Comparison of ENCODE assay signal across 16 mouse cellular contexts in genomic region chr3:96578561-96579238, GRCm38 (mm10). TPM values are rescaled to one million over a fixed set of nuclear protein-coding genes. Genes with fewer than 3 reads are reported as not detected.
DNase-seq lines count a peak whose midpoint lies in the region; ATAC-seq lines count a peak whose summit lies in the region.
"Had no signal": no experiment of that assay in that cellular context is flagged by ENCODE, and none has a peak within 500 bp of the region (broad histone marks: within the 10 kb centered on the region; RNA-seq: fewer than 3 reads in every experiment).

No protein-coding gene starts in this region.

- no peaks in the 10 kb centered on the region for H3K27me3 ChIP-seq in lung, embryonic 16.5 days (ENCODE audit: control insufficient read depth, insufficient read depth, low read depth, low read length)
- H3K27me3 ChIP-seq in heart, embryonic 11.5 days (ENCODE audit: control insufficient read depth, insufficient read depth, low read length), result no peaks in the 10 kb centered on the region

- H3K4me2 ChIP-seq in lung, embryonic 16.5 days (ENCODE audit: low read depth, low read length), result no peak overlapping the region
- no peak overlapping the region for H3K4me2 ChIP-seq in heart, embryonic 11.5 days
- H3K4me2 ChIP-seq: midbrain, embryonic 13.5 days; neural tube, embryonic 13.5 days had no signal

- intact Hi-C loops in heart, postnatal 25 days (cut with DNase I), result no loop called here

- no peaks in the 10 kb centered on the region for H3K36me3 ChIP-seq in lung, embryonic 16.5 days (ENCODE audit: control insufficient read depth, insufficient read depth, low read length)
- no peaks in the 10 kb centered on the region for H3K36me3 ChIP-seq in heart, embryonic 11.5 days (ENCODE audit: control insufficient read depth, insufficient read depth, low read length)
- H3K36me3 ChIP-seq: hindbrain, embryonic 10.5 days; midbrain, embryonic 13.5 days; neural tube, embryonic 13.5 days had no signal

- no peaks in the 10 kb centered on the region for H3K9me3 ChIP-seq in lung, embryonic 16.5 days (ENCODE audit: control insufficient read depth, low read length)
- H3K9me3 ChIP-seq in heart, embryonic 11.5 days (replicated peaks; ENCODE audit: control insufficient read depth, low read length), result no peaks in the 10 kb centered on the region
- H3K9me3 ChIP-seq: hindbrain, embryonic 10.5 days; midbrain, embryonic 13.5 days; neural tube, embryonic 13.5 days had no signal

- no peak overlapping the region for H3K27ac ChIP-seq in lung, embryonic 16.5 days (ENCODE audit: low read length)
- 0 out of 2 replicates have a peak overlapping the region, but pooled peaks have one; percentile 22 for H3K27ac ChIP-seq in heart, embryonic 11.5 days (ENCODE audit: low read depth, low read length)
- H3K27ac ChIP-seq: liver, embryonic 14.5 days; midbrain, embryonic 13.5 days; neural tube, embryonic 13.5 days had no signal

- 76% methylated on average over 12 of the region's 12 CpGs for WGBS in lung, embryonic 16.5 days
- 77% methylated on average over 12 of the region's 12 CpGs for WGBS in heart, embryonic 11.5 days (ENCODE audit: insufficient replicate concordance)

- peak overlapping the region; percentile 5; the same call in 1 of the 2 replicates for H3K9ac ChIP-seq in lung, embryonic 16.5 days (ENCODE audit: low read length)
- H3K9ac ChIP-seq in heart, embryonic 11.5 days (ENCODE audit: low read depth, low read length), result no peak overlapping the region
- H3K9ac ChIP-seq: liver, embryonic 14.5 days; midbrain, embryonic 13.5 days had no signal

- H3K4me3 ChIP-seq in lung, embryonic 16.5 days (ENCODE audit: low read length), result no peak overlapping the region
- H3K4me3 ChIP-seq in heart, embryonic 11.5 days (ENCODE audit: low read depth, low read length), result no peak overlapping the region
- H3K4me3 ChIP-seq: hindbrain, embryonic 10.5 days; midbrain, embryonic 13.5 days; neural tube, embryonic 13.5 days had no signal

- DNase-seq in heart, adult 11 months, result peak; percentile 94
- DNase-seq in heart, postnatal 25 days (ENCODE audit: low spot score), result no peak
- DNase-seq in lung, postnatal 25 days (ENCODE audit: low spot score), result no peak
- peak; percentile 22 for DNase-seq in naive thymus-derived CD4-positive, alpha-beta T cell, adult 2 months (ENCODE audit: low read depth)
- DNase-seq in natural killer cell, adult 2 months (ENCODE audit: low spot score in 2 of 2), result no peak
- no peak for DNase-seq in left cerebral cortex, adult 8-10 months (ENCODE audit: low spot score in 2 of 2)
- DNase-seq: cerebellum, postnatal 36 days; gastrocnemius, postnatal 10 days; layer of hippocampus, postnatal 36 days; thymus, postnatal 25 days had no signal

- H3K4me1 ChIP-seq in lung, embryonic 16.5 days (replicated peaks; ENCODE audit: control insufficient read depth, insufficient read depth, low read length), result peaks cover 22% of the 10 kb centered on the region
- peaks cover 50% of the 10 kb centered on the region for H3K4me1 ChIP-seq in heart, embryonic 11.5 days (ENCODE audit: control insufficient read depth, insufficient read depth, low read length)

- ATAC-seq in lung, embryonic 16.5 days (ENCODE audit: low read depth), result no peak
- no peak for ATAC-seq in heart, embryonic 11.5 days (replicated peaks; ENCODE audit: insufficient number of reproducible peaks, low FRiP score, low TSS enrichment)
- ATAC-seq: midbrain, embryonic 13.5 days had no signal

RNA-seq across cellular contexts. Expression of gene Gm16253, which starts 1.9 kb away (rescaled TPM):
- 1 to 10 TPM; 1.1 to 2.1 TPM for total RNA-seq in heart, postnatal 25 days (2021)
- polyA plus RNA-seq in lung, embryonic 16.5 days (2015; fragmentation: Nextera tagmentation; extraction: Ambion mirVana), result 1.4 TPM in 2 replicates
- 1.2 and 1.5 TPM in 2 replicates for polyA plus RNA-seq in heart, embryonic 11.5 days (2014; fragmentation: Nextera tagmentation; extraction: Ambion mirVana)
- total RNA-seq in left cerebral cortex, adult 8-10 months (2022), result not detected
- total RNA-seq: layer of hippocampus, postnatal 36 days had no signal
- polyA plus RNA-seq: liver, embryonic 14.5 days had no signal

RNA-seq across cellular contexts. Expression of gene Polr3gl, which starts 15.3 kb away (rescaled TPM):
- total RNA-seq in heart, postnatal 25 days (2021), result 10 to 100 TPM; 25.2 to 25.9 TPM
- 35.9 TPM in 2 replicates for polyA plus RNA-seq in lung, embryonic 16.5 days (2015; fragmentation: Nextera tagmentation; extraction: Ambion mirVana)
- 21.4 and 23.8 TPM in 2 replicates for polyA plus RNA-seq in heart, embryonic 11.5 days (2014; fragmentation: Nextera tagmentation; extraction: Ambion mirVana)
- 10 to 100 TPM; 22.8 to 26.6 (median 24.3) TPM for total RNA-seq in left cerebral cortex, adult 8-10 months (2022)

RNA-seq across cellular contexts. Expression of gene Ankrd34a, which starts 17.7 kb away (rescaled TPM):
- total RNA-seq in heart, postnatal 25 days (2021), result 1 to 10 TPM; 1.9 to 2.4 TPM
- 1.6 and 1.9 TPM in 2 replicates for polyA plus RNA-seq in lung, embryonic 16.5 days (2015; fragmentation: Nextera tagmentation; extraction: Ambion mirVana)
- 9.0 TPM in 2 replicates for polyA plus RNA-seq in heart, embryonic 11.5 days (2014; fragmentation: Nextera tagmentation; extraction: Ambion mirVana)
- 10 to 100 TPM; 60.4 to 65.0 (median 61.0) TPM for total RNA-seq in left cerebral cortex, adult 8-10 months (2022)

RNA-seq across cellular contexts. Expression of gene Txnip, which starts 20.9 kb away (rescaled TPM):
- total RNA-seq in heart, postnatal 25 days (2021), result 100 to 1,000 TPM; 341 to 607 TPM
- 184 and 197 TPM in 2 replicates for polyA plus RNA-seq in lung, embryonic 16.5 days (2015; fragmentation: Nextera tagmentation; extraction: Ambion mirVana)
- 106 and 121 TPM in 2 replicates for polyA plus RNA-seq in heart, embryonic 11.5 days (2014; fragmentation: Nextera tagmentation; extraction: Ambion mirVana)
- total RNA-seq in left cerebral cortex, adult 8-10 months (2022), result 10 to 100 TPM; 21.7 to 37.3 (median 26.8) TPM

RNA-seq across cellular contexts. Expression of gene Lix1l, which starts 22.2 kb away (rescaled TPM):
- total RNA-seq in heart, postnatal 25 days (2021), result 10 to 100 TPM; 25.4 to 27.2 TPM
- 6.7 and 8.2 TPM in 2 replicates for polyA plus RNA-seq in lung, embryonic 16.5 days (2015; fragmentation: Nextera tagmentation; extraction: Ambion mirVana)
- 6.4 and 6.7 TPM in 2 replicates for polyA plus RNA-seq in heart, embryonic 11.5 days (2014; fragmentation: Nextera tagmentation; extraction: Ambion mirVana)
- 10 to 100 TPM; 20.3 to 22.9 (median 21.9) TPM for total RNA-seq in left cerebral cortex, adult 8-10 months (2022)

Comparison
In these comparisons a context has a peak if more than half of its experiments do, and no peak if none do; other contexts are left out.
1. DNase-seq: peak in heart, adult 11 months (single experiment) and naive thymus-derived CD4-positive, alpha-beta T cell, adult 2 months (single experiment); none in heart, postnatal 25 days (single experiment), lung, postnatal 25 days (single experiment), natural killer cell, adult 2 months (0 of 2) and left cerebral cortex, adult 8-10 months (0 of 2).
2. RNA of gene Ankrd34a, which starts 17.7 kb away (total RNA-seq): 60.4 to 65.0 TPM in left cerebral cortex, adult 8-10 months; 1.9 to 2.4 TPM in heart, postnatal 25 days; every median in the first group is over 10 times any median in the second.